Mouse (Mus musculus) G1E (cell line): ENCODE data around the gene Fam120c. TPM values are rescaled to one million over a fixed set of nuclear protein-coding genes. Genes with fewer than 3 reads are reported as not detected.
"Not testable (repeated sequence)": the region's sequence is repeated elsewhere in the genome, so short reads cannot be mapped to it uniquely, and the experiment has no call there.

Source experiments
- ATAC-seq: 2 replicates; pipeline ENCODE4 v1.8.0; 2016; ENCODE audit warnings: mild to moderate bottlenecking; ENCODE audit not compliant: insufficient number of reproducible peaks, poor library complexity, low FRiP score, severe bottlenecking; ENCODE audit errors: extremely low read depth
- DNase-seq: peaks from one replicate; pipeline ENCODE4 v3.0.0; 2012; ENCODE audit warnings: low spot score
- H3K27me3 ChIP-seq: 2 replicates; pipeline ENCODE4 v1.6.1; 2012; ENCODE audit warnings: mild to moderate bottlenecking, low read length, inconsistent platforms; ENCODE audit not compliant: insufficient read depth
- H3K36me3 ChIP-seq: replicated peaks from 2 replicates; pipeline ENCODE3; 2012; ENCODE audit warnings: mild to moderate bottlenecking, inconsistent platforms
- H3K4me1 ChIP-seq: 2 replicates; pipeline ENCODE4 v1.6.1; 2012; ENCODE audit warnings: low read depth, low read length, inconsistent platforms, mixed read lengths; ENCODE audit not compliant: insufficient read depth
- H3K4me3 ChIP-seq: 2 replicates; pipeline ENCODE4 v1.5.1; 2012; ENCODE audit warnings: low read depth, mild to moderate bottlenecking, inconsistent platforms, low read length, moderate library complexity, mixed read lengths
- H3K9me3 ChIP-seq: replicated peaks from 2 replicates; pipeline ENCODE4 v1.6.1; 2012; ENCODE audit warnings: inconsistent platforms
- CTCF ChIP-seq: IDR thresholded peaks from 2 replicates; pipeline ENCODE4 v1.5.1; 2012; ENCODE audit warnings: low read depth, low read length, inconsistent platforms, mixed read lengths
- GATA1 ChIP-seq: IDR thresholded peaks from 2 replicates; pipeline ENCODE4 v1.6.1; 2012; ENCODE audit warnings: borderline replicate concordance, low read length, inconsistent platforms, mixed read lengths
- GATA2 ChIP-seq: IDR thresholded peaks from 2 replicates; pipeline ENCODE4 v1.6.1; 2012; ENCODE audit warnings: low read depth, low read length, inconsistent platforms, borderline replicate concordance
- POLR2AphosphoS5 ChIP-seq: IDR thresholded peaks from 2 replicates; pipeline ENCODE4 v1.6.1; 2012; ENCODE audit warnings: low read depth, low read length, inconsistent platforms; ENCODE audit not compliant: insufficient replicate concordance
- TAL1 ChIP-seq: conservative IDR thresholded peaks from 2 replicates; pipeline ENCODE4 v1.6.1; 2012; ENCODE audit warnings: low read depth, low read length, inconsistent platforms, mixed read lengths
- polyA plus RNA-seq: library from polyadenylated mRNA; stranded (reverse); fragments of >175 nt; gene quantifications from 2 replicates; pipeline ENCODE4 v1.2.3, GENCODE M21; 2012
- total RNA-seq, 2 experiments: library from RNA; stranded (forward) in 1 of 2; stranded (reverse) in 1 of 2; fragments of 200-1000 nt in 1 of 2; fragments of >200 nt in 1 of 2; fragmentation: Nextera tagmentation in 1 of 2; gene quantifications; 2 replicates each; pipeline ENCODE4 v1.2.3; 2014 to 2017

Gene Fam120c
- total and polyA plus RNA-seq, 3 experiments = 1.5 to 8.2 (median 2.5) TPM

DNA sequence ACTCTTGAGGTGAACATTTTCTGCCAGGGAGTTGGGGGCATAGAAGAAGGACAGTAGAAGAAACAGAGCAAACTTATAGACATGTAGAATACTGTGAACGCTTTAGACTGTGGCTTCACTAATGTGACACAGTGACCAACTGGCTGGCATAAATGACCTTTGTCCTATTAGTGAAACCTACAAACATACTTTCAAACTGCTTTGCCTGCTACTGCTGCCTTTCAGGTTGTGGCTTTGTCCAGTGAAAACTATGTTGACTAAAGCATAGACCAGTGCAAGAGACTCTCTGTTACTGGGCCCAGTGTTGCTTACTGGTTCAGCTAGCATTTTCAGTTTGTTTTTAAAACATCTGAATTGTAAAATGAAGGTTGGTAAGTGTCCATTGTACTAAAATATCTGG lies 100.2 kb downstream of the Fam120c start:
- Histone ChIP-seq H3K9me3 (no peaks in the 10 kb centered on the region), H3K4me1 (no peaks in the 10 kb centered on the region), H3K4me3 (no peak overlapping the region), H3K27me3 (no peaks in the 10 kb centered on the region), H3K36me3 (no peaks in the 10 kb centered on the region)
- ATAC-seq (no peak), DNase-seq (no peak)
- TF ChIP-seq CTCF (no peak), GATA1 (no peak), GATA2 (no peak), POLR2AphosphoS5 (no peak), TAL1 (no peak)

DNA sequence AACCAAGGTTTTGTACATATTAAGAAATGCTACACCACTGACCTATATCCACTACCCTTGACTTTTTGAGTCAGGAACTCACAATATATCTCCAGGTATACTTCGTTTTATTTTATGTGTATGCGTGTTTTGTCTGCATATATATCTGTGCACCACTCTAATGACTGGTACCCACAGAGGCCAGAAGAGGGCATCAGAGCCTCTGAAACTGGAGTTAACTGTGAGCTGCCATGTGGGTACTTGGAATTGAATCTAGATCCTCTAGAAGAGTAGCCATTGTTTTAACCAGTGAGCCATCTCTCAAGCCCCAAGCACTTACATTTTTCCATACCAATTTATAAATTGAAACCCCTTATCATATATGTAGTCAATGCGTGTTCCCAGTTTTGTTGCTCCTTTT lies 144.2 kb downstream of the Fam120c start:
- H3K36me3 ChIP-seq = no peaks in the 10 kb centered on the region
- H3K4me1 ChIP-seq = no peaks in the 10 kb centered on the region
- TF ChIP-seq GATA1 = no peak
- no peak for TF ChIP-seq POLR2AphosphoS5
- TF ChIP-seq GATA2 = no peak
- no peak for TF ChIP-seq TAL1
- no peak for TF ChIP-seq CTCF
- H3K9me3 ChIP-seq = no peaks in the 10 kb centered on the region
- no peak for DNase-seq
- no peak overlapping the region for H3K4me3 ChIP-seq
- ATAC-seq = no peak
- no peaks in the 10 kb centered on the region for H3K27me3 ChIP-seq

DNA sequence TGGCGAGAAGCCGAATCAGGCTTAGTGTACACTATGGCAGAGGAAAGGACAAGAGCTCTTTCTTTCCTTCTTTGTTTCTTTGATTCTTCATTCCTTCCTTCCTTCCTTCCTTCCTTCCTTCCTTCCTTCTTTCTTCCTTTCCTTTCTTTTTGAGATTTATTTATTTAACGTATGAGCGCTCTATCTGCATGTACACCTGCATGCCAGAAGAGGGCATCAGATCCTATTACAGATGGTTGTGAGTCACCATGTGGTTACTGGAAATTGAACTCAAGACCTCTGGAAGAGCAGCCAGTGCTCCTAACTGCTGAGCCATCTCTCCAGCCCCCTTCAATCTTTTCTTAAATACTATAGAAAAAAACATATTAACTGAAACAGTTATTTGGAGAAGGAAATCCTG lies 149.3 kb downstream of the Fam120c start:
- not testable (repeated sequence) for ATAC-seq, H3K4me1 ChIP-seq, H3K4me3 ChIP-seq, H3K27me3 ChIP-seq, H3K36me3 ChIP-seq, DNase-seq, H3K9me3 ChIP-seq

DNA sequence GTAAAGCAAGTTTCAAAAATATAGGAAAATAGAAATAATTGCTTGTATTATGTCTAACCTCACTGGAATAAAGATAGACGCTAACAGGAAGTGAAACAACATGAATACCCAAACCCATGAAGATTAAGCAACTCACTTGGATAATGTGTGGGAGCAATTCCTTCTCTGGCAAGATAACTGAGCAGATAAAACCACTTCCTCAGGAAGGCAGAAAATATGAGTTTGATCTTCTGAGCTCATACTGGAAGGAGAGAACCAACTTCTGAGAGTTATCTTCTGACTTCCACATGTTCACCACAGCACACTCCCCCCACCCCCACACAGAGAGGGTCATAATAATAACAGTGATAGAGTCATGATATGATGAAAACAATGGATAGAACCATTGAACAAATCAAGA lies 152.6 kb downstream of the Fam120c start:
- no peak for ATAC-seq
- Histone ChIP-seq H3K27me3 (no peaks in the 10 kb centered on the region), H3K9me3 (no peaks in the 10 kb centered on the region), H3K4me1 (no peaks in the 10 kb centered on the region), H3K36me3 (no peaks in the 10 kb centered on the region), H3K4me3 (no peak overlapping the region)
- no peak for TF ChIP-seq GATA1
- TF ChIP-seq POLR2AphosphoS5 = no peak
- TF ChIP-seq TAL1 = no peak
- TF ChIP-seq CTCF = no peak
- no peak for TF ChIP-seq GATA2
- DNase-seq = no peak

DNA sequence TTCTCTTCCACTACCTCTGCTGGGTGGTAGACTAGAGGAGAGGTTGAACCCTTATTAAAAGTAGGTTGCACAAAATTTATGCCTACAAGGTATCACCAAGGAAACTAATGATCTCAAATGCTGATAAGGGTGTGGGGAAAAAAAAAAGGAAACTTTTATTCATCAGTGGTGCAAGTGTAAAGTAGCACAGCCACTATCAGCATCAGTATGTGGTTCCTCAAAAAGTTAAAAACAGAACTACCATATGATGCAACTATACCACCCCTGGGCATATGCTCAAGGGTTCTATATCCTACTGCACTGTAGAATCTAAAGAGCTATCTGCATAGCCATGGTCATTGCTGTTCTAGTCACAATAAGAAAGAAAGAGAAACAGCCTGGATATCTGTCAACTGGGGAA lies 164.6 kb downstream of the Fam120c start:
- no peak for DNase-seq
- TF ChIP-seq TAL1 = no peak
- no peak for TF ChIP-seq POLR2AphosphoS5
- no peak for TF ChIP-seq GATA2
- TF ChIP-seq CTCF = no peak
- TF ChIP-seq GATA1 = no peak
- Histone ChIP-seq H3K36me3 (no peaks in the 10 kb centered on the region), H3K4me3 (no peak overlapping the region), H3K4me1 (no peaks in the 10 kb centered on the region), H3K9me3 (no peaks in the 10 kb centered on the region), H3K27me3 (no peaks in the 10 kb centered on the region)
- no peak for ATAC-seq

DNA sequence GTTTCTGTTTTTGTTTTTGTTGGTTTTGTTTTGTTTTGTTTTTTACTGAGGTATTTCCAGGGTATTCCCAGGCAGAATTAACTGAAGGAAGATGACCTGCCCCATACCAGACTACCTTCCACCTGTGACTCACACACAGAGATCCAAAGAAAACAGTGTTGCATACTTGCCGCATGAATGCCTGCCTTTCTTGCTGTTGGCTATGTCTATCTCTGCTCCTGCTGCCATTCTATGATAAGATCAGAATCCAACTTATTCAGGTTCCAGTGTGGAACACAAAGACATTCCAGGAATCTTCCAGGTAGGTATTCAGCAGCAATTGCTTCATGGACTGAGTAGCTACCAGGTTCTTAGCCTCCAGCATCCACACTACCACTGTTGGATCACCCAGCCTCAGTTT lies 165.9 kb downstream of the Fam120c start:
- DNase-seq (no peak), ATAC-seq (no peak)
- H3K9me3 ChIP-seq = no peaks in the 10 kb centered on the region
- H3K4me3 ChIP-seq = no peak overlapping the region
- TF ChIP-seq GATA1 (no peak), TAL1 (no peak)
- no peaks in the 10 kb centered on the region for H3K4me1 ChIP-seq
- no peaks in the 10 kb centered on the region for H3K27me3 ChIP-seq
- H3K36me3 ChIP-seq = no peaks in the 10 kb centered on the region

DNA sequence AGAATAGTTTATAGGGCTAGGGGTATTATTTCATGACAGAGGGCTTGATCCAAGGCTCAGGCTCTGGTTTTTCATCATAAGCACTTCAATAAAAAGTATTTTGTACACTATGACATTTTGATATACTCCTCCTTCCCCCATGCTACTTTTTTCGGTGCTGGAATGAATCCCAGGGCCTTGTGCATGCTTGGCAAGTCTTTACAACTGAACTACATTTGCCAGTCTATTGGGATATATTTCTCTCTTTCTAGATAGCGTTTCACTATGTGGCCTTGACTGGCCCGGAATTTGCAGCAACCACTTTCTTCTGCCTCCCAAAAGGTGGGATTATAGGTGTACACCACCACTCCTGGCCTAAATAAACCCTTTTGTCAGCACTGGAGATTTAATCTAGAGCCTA lies 169.1 kb downstream of the Fam120c start:
- Histone ChIP-seq H3K4me3 (no peak overlapping the region), H3K4me1 (peaks cover under 1% of the 10 kb centered on the region; the same call in 1 of the 2 replicates), H3K27me3 (no peaks in the 10 kb centered on the region), H3K9me3 (no peaks in the 10 kb centered on the region), H3K36me3 (no peaks in the 10 kb centered on the region)
- no peak for ATAC-seq
- DNase-seq = no peak
- TF ChIP-seq TAL1 (no peak), GATA2 (no peak), GATA1 (no peak), POLR2AphosphoS5 (no peak), CTCF (no peak)
